Mouse (Mus musculus) ES-E14 (cell line): ENCODE data around the gene Sh3kbp1.

Experiments
- CHD2 ChIP-seq: IDR thresholded peaks from 2 replicates; pipeline ENCODE4 v1.6.1; 2014; ENCODE audit warnings: mild to moderate bottlenecking, low read depth, low read length, inconsistent platforms
- HCFC1 ChIP-seq: IDR thresholded peaks from 2 replicates; pipeline ENCODE4 v1.6.1; 2012; ENCODE audit warnings: low read length, inconsistent platforms, borderline replicate concordance; ENCODE audit not compliant: insufficient read depth
- MAFK ChIP-seq: IDR thresholded peaks from 2 replicates; pipeline ENCODE4 v1.6.1; 2014; ENCODE audit warnings: mild to moderate bottlenecking, low read depth, low read length, inconsistent platforms; ENCODE audit not compliant: insufficient read depth
- ZC3H11A ChIP-seq: IDR thresholded peaks from 2 replicates; pipeline ENCODE4 v1.6.1; 2012; ENCODE audit warnings: low read depth, mild to moderate bottlenecking, inconsistent platforms, low read length, borderline replicate concordance
- ZNF384 ChIP-seq: IDR thresholded peaks from 2 replicates; pipeline ENCODE4 v1.6.1; 2012; ENCODE audit warnings: low read depth, low read length, inconsistent platforms

GRCm38 (mm10) chrX:159638500-159639227, 11.6 kb downstream of the Sh3kbp1 start:
- TF ChIP-seq ZNF384 (no peak), CHD2 (no peak), ZC3H11A (no peak), HCFC1 (no peak), MAFK (no peak)
